In the genomic region with DNA sequence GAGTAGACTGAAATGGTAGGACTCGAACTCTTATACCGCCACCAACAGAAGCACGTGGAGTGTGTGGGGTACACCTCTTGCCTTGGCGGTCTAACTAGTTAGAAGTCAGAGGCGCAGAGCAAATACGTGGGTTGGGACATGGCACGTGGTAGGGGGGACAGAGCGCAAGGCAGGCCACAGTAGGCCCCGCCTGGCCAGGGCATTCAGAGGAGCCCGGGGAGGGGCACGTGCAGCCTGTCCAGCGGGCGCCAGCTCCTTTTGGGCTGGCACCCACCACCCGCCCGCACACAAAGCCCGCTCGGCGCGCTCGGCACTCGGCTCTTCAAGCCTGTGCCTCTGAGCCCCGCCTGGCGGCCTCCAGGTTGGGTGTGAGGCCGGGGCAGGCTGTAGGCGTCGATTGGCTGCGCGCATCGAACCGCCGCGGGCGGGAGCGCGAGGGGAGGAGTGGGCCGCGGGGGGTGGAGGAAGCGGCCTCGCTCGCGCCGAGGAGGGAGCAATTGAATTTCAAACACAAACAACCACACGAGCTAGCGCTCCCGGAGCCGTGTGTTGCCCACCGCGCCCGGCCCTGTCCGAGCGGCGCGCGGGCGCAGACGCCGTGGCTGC, we compare ENCODE assay signal across 7 mouse cellular contexts. TPM values are rescaled to one million over a fixed set of nuclear protein-coding genes. Genes with fewer than 3 reads are reported as not detected.
DNase-seq lines count a peak whose midpoint lies in the region; ATAC-seq lines count a peak whose summit lies in the region.

A gene (plus strand): TSS at position 442 of the 606 bp plus-strand sequence.

- H3K9ac ChIP-seq in intestine, embryonic 15.5 days: peak within 1 kb of the TSS; percentile 88

- no peaks in the 10 kb centered on the region for H3K27me3 ChIP-seq in intestine, embryonic 15.5 days (replicated peaks)
- H3K27me3 ChIP-seq in midbrain, embryonic 10.5 days (ENCODE audit: low read depth, poor library complexity, severe bottlenecking): no peaks in the 10 kb centered on the region

- H3K36me3 ChIP-seq in intestine, embryonic 15.5 days: no peaks in the 10 kb centered on the region
- H3K36me3 ChIP-seq in midbrain, embryonic 10.5 days: no peaks in the 10 kb centered on the region; the same call in 1 of the 2 replicates

- no peaks in the 10 kb centered on the region for H3K9me3 ChIP-seq in intestine, embryonic 15.5 days
- no peaks in the 10 kb centered on the region for H3K9me3 ChIP-seq in midbrain, embryonic 10.5 days (replicated peaks)

- peak; percentile 91 for ATAC-seq in intestine, embryonic 15.5 days

- H3K27ac ChIP-seq in intestine, embryonic 15.5 days: peak within 1 kb of the TSS; percentile 97
- peak within 1 kb of the TSS; percentile 96 for H3K27ac ChIP-seq in midbrain, embryonic 10.5 days (replicated peaks)

- H3K4me2 ChIP-seq in intestine, embryonic 15.5 days (replicated peaks): peak within 1 kb of the TSS; percentile 80

- H3K4me1 ChIP-seq in intestine, embryonic 15.5 days (replicated peaks): peaks cover 34% of the 10 kb centered on the region
- peaks cover 49% of the 10 kb centered on the region for H3K4me1 ChIP-seq in midbrain, embryonic 10.5 days

- intact Hi-C loops in gastrocnemius, postnatal 36 days (cut with DNase I): no loop called here
- intact Hi-C loops in left cerebral cortex, postnatal 25 days (cut with DNase I): loop anchor here (1.0 to 2.0 kb wide), 3 partner anchors 13 to 21 kb away; a partner anchor contains a TSS

- peak; percentile 91 for DNase-seq in adrenal gland, adult 18-20 months (ENCODE audit: low spot score in 2 of 2)
- peak; percentile 100 for DNase-seq in embryo, embryonic 11 days
- peak; percentile 90 to 92 for DNase-seq in gastrocnemius, postnatal 36 days
- DNase-seq in left cerebral cortex, postnatal 25 days (ENCODE audit: low spot score in 2 of 2): peak; percentile 95
- DNase-seq in midbrain, embryonic 10.5 days (ENCODE audit: low spot score): peak; percentile 97
- peak; percentile 90 for DNase-seq in right cerebral cortex, postnatal 4 days

- under 1% methylated on average over 57 of the region's 57 CpGs for WGBS in intestine, embryonic 15.5 days
- whole genome bisulfite sequencing in midbrain, embryonic 10.5 days: 1% methylated on average over 56 of the region's 57 CpGs

- H3K4me3 ChIP-seq in intestine, embryonic 15.5 days (replicated peaks): peak within 1 kb of the TSS; percentile 83
- H3K4me3 ChIP-seq in midbrain, embryonic 10.5 days: peak within 1 kb of the TSS; percentile 80

RNA-seq across cellular contexts. Expression of the gene that starts here (rescaled TPM):
- total RNA-seq in adrenal gland, adult 18-20 months (2021): 100 to 1,000 TPM; 176 to 184 TPM
- total RNA-seq in gastrocnemius, postnatal 36 days (2021): 100 to 1,000 TPM; 183 to 199 TPM
- polyA plus RNA-seq in intestine, embryonic 15.5 days (2015; fragmentation: Nextera tagmentation; extraction: Ambion mirVana): 227 and 229 TPM in 2 replicates
- total RNA-seq in left cerebral cortex, postnatal 25 days (2021): 100 to 1,000 TPM; 138 to 146 TPM
- polyA plus RNA-seq in midbrain, embryonic 10.5 days (2016; fragmentation: Nextera tagmentation; extraction: Ambion mirVana): 176 and 213 TPM in 2 replicates

Comparison
In these comparisons a context has a peak if more than half of its experiments do, and no peak if none do; other contexts are left out.
1. Peak in every context shown above with its lines: DNase-seq, ATAC-seq, H3K4me3 ChIP-seq and H3K27ac ChIP-seq.